Mouse (Mus musculus): ENCODE results near the gene Gm10563.

The Gm10563 gene

DNA sequence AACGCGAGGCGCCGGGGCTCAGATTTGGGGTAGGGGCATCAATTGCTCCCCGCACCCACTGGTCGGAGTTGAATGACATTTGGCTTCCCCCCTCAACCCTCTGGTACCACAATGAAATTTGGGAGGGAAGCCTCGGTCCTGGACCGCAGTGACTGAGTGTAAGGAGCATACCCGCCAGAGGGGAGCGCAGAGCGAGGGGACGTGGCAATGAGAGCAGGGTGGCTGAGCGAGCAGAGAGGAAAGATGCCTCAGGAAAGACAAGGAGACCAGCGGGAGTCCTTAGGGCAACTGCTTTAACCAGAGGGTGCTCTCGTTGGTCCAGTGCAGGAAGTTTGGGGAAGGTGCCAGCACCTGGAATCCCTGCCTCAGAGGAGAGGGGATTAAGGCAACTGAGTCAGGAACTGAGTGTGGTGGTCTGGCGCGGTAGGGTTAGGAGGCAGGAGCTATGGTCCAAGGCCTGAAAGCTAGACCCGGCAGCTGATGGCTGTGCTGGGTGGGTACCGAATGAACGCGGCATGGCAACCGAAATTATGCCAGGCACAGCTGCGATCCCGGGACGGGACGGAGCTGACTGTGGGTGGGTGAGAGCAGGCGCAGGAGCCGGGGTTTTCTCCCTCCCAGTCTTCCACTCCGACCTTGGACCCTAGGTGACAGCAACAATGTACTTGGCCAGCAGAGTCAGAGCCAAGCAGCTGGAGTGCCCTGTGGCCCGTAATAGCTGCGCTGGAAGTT is 8.4 kb upstream of the Gm10563 start:
- no peak for DNase-seq (ENCODE audit: extremely low read depth, insufficient read length, low spot score)

DNA sequence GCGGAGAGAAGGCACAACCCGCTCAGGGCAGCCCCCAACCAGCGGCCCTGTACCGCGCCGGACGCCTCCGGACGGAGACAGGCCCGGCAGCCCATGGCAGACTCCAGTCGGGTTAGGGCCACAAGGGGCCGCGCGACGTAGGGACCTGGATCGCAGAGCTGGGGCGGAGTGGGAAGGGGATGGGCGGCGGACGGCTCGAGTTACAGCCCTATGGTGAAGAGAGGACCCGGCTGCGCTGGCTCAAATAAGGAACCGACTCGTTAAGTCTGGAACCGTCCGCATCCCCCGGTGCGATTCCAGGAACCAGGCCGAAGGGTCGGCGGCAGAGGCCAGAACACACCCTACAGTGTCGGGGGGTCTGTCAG is 7.9 kb upstream of the Gm10563 start, which contains the start of gene Mmp23:
TSS of gene Mmp23 (minus strand) at position 299 of the 365 bp plus-strand sequence.
- no peak for DNase-seq (ENCODE audit: extremely low read depth, insufficient read length, low spot score)

DNA sequence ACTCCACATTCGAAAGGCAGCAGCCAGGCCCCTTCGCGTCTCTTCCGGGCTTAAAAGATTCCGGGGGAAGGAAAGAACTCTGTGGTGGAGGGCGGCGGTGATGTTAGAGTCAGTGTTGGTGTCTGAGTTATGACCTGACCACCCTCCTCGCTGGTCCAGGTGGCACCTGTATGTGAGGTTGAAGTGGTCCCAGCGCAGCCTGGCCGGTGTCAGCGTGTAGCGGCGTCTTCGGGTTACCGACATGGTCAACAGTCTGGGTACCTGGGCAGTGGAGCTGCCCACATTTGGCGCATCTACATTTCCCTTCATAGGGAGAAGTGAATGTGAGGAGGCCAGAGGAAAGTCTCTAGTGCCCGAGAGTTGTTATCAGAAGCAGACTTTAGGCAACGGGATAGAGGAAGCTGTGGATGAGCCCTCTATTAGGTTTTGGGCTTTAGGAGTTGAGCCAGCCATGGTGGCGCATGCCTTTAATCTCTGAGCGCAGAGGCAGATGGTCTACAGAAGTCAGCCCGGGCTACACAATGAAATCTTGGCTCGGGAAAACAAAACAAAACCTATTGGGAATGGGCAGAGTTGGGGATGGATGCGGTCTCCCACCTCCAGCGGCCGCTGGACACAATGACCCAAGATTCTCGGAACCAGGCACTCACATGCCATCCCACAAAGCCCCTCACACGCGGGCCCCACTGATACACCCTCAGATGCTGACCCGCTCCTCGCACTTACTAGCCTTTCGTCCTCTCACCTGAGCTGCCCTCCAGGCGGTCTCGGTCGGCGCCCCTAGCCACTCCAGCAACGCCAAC is 7.3 kb upstream of the Gm10563 start:
- no peak for DNase-seq (ENCODE audit: extremely low read depth, insufficient read length, low spot score)

DNA sequence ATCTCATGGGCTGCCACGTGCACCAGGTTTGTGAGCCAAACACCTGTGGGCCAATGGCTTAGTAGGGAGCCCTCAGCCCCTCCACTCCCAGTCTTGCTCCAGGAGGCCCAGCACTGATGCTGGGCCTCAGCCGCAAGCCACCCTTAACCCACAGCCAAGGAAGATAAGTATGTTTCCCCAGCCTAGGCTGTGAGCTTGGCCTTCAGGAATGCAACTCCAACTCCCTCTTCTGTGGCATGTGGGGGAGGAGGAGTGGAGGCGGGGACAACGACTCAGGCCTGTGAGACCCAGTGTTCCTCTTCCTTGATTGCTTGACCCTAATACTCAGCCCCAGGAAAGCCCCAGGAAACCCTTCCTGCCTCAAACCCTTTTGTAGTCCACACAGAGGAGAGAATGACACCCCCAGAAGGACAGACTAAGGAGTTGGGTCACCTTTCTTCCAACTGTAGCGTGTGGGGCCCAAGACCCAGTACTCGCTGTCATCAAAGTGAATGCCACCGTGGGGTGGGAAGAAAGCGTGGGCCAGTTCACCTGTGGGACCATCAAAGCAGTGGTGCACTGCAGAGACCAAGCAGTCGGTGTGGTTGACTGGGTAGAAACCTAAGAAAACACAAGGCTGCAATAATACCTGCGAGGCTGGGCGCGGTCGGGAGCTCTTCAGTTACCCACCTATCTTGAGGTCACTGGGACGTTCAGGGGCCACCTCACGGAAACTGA is 6.5 kb upstream of the Gm10563 start:
- DNase-seq (ENCODE audit: extremely low read depth, insufficient read length, low spot score) = no peak

DNA sequence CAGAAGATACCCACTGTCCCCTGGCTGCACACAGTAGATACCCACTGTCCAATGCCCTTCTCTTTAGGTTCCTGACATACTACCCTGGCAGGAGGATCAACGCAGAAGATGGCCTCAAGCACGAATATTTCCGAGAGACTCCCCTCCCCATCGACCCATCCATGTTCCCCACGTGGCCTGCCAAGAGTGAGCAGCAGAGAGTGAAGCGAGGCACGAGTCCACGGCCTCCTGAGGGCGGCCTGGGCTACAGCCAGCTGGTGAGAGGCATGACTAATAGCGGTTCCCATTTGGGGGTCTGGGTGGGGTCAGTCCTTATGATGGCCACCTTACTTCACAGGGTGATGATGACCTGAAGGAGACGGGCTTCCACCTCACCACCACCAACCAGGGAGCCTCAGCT is 4.1 kb upstream of the Gm10563 start:
- no peak for DNase-seq (ENCODE audit: extremely low read depth, insufficient read length, low spot score)

DNA sequence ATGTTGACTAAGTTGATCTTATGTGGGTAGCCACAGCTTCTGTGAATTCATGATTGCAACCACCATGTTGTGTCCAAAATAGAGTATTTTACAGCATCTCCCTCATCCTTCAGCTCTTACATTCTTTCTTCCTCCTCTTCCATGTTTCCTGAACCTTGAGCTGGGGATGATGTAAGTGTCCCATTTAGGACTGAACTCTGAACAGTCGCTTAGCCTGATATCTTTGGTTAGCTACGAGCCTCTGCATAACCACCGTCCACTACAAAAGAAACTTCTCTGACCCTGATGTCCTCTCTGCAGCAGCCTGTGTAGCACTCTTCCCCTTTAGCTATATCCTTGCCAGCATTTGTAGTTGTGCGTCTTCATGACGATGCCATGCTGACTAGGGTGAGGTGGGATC is 513 bp upstream of the Gm10563 start:
- DNase-seq (ENCODE audit: extremely low read depth, insufficient read length, low spot score) = no peak

DNA sequence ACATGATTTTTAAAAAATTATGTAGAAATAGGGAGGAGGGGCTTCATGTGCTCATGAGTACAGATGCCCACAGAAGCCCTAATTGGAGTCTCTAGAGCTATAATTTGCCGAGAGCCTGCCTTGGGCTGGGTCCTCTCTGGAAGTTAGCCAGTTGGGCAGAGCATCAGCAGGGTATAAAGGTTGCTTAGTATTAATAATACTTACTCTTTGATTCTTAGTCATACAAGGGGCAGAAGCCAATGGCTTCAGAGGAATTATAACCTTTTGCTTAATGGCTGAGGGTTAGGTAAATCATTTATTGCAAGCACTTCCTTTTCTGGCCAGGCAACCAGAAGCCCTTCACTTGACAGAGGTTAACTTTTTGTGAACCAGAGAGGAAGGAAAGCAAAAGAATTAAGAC is 1.7 kb downstream of the Gm10563 start:
- DNase-seq (ENCODE audit: extremely low read depth, insufficient read length, low spot score) = no peak

DNA sequence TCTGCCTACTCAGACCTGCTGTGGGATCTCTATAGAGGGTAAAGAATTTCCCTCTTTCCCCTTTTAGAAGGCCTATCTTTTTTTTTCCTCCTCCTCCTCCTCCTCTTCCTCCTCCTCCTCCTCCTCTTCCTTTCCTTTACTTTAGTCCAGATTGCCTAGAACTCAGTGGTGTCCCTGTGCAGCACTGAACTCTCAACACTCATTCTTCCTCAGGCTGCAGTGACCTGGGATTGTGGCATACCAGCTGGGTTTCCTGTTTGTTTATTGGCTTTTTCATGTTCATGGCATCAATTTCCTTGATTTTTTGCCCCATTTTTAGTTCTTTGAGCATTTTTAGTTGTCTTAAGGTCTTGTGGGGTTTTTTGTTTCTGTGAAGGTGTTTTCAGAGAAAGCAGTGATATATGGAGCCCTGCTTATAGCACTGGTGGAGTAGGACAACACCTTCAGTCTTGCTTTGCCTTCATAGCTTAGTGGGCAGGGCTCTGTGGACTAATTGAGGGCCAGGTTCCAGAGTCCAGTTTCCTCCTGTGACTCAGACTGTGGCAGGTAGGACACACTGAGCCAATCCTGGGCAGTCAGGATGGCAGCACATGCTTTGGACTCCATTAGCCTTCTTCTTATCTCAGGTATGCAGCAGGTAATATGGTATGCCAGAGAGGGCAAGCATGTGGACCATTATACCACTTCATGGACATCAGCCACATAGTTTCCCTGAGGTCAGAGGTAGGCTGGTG is 9.3 kb downstream of the Gm10563 start:
- DNase-seq (ENCODE audit: extremely low read depth, insufficient read length, low spot score) = no peak

DNA sequence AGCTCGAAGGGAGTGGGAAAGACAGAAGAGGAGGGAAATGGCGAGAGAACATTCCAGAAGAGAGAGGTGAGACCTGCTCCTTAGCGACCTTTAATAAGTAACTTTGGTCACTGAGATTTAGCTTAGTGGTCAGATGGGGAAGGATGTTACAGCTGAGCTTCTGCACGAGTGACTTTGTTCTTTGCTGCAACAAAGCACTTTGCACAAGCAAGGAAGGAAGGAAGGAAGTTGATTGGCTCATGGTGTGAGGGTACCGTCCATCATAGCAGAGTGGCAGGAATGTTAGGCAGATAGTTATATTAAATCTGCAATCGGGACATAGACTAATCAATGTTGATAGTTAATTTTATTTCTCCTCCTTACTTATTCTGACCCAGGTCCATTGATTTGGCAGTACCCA is 14.9 kb downstream of the Gm10563 start:
- no peak for DNase-seq (ENCODE audit: extremely low read depth, insufficient read length, low spot score)

DNA sequence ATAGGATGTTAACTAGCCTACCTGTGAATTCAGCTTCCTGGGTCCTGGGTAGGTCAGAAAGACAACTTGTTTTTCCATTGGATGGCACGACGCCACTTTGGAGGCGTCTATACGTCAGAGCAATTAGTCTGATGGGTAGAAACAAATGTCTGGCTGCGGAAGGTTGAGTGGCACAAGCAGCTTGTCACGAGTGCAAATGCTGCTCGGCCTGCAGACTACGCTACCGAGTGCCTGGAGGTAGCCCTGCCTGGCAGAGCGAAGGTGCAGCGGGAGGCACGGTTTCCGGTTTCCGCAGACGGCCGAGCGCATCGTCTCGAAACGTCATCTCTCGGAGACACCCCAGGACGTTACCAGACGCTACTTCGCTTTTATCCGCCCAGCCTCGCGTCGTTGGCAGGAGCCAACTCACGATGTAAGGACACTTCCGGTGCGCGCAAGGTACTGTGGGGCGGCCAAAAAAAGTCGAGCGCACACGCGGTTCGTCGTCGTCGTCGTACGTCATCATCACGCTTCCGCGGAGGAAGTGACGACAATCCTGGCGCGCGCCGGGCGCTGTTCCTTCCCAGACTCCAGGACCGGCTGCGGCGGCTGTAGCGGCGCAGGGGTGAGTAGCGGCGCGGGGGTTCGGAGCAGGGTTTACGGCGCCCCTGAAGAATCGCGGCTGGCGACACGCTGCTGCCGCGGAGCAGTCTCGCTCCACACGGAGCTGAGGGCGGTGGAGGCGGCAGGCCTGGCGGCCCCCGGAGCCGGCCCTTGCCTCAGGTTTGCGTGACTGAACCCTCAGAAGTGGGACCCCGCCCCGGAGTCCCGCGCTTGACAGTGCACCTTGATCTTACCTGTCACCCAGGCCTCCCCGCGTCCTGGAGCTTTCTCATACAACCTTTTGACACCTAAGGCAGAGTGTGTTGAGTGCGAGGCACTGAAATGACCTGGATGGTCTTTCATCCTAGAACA is 20.6 kb downstream of the Gm10563 start, which contains the start of gene Cdk11b:
TSS of gene Cdk11b (plus strand) at position 517 of the 954 bp plus-strand sequence.
- DNase-seq (ENCODE audit: extremely low read depth, insufficient read length, low spot score) = peak; percentile 95

DNA sequence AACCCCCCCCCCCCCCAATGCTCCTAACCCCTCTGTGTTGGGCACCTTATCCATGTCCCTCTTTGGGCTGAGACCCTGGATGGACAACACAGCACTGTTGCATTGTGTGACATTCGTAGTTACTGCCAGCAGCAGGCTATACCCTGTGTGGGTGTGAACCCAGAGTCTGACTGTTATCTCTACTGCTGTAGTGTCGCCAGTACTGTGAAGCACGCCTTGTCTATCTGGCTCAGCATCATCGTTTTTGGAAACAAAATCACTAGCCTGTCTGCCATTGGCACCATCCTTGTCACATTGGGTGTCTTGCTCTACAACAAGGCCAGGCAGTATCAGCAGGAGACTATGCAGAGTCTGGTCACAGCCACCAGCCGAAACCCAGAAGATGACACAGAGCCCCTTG is 26.9 kb downstream of the Gm10563 start:
- no peak for DNase-seq (ENCODE audit: extremely low read depth, insufficient read length, low spot score)

DNA sequence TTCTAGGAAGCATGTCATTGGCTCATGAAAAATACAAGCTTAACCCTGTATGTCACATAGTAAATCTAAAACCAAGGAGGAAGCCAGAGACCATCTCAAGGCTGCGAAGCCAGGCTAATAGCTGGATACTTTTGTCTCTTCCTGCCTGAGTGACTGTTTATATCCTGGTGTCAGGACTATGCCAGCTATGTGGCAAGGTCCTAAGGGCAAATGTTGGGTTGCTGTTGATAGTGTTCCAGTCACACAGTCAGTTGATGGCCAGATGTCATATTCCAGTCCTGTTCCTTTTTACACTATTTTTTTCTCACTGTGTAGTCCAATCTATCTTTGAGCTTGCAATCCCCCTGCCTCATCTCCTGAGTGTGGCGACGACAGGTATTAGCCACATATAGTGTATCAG is 31.9 kb downstream of the Gm10563 start:
- DNase-seq (ENCODE audit: extremely low read depth, insufficient read length, low spot score) = no peak

DNA sequence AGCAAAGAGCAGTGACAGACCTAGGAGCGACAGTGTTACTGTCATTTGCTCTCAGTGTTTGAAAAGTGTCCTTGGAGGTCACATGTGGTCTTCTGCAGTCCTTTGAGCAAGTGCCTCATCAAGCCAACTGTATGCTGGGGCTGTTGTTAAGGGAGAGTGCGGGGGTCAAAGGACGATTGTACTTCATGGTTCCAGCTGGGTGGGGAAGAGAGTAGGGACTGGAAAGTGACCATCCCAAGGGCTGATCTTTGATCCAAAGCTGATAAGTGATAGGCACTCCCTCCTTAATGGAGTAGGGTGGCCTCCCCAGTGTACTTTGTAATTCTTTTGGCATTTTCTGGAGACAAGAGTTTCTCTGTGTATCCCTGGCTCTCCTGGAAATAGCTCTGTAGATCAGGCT is 33.3 kb downstream of the Gm10563 start:
- DNase-seq (ENCODE audit: extremely low read depth, insufficient read length, low spot score) = no peak

DNA sequence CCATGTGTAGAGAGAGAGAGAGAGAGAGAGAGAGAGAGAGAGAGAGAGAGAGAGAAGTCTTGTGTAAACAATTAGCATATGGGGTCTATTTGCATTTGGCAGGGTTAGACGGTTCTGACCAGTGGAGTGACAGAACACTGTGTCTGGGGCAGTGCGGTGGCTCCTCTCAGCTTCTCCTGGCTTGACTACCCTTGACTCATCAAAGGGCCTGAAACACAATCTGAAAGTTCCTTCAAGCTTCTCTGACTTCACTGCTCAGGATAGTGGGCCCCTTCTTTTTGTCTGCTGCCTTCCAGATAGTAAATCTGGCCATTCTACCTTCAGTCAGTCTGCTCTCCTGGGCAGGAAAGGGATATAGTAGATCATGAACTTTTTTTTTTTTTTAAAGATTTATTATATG is 38.4 kb downstream of the Gm10563 start:
- DNase-seq (ENCODE audit: extremely low read depth, insufficient read length, low spot score) = no peak

DNA sequence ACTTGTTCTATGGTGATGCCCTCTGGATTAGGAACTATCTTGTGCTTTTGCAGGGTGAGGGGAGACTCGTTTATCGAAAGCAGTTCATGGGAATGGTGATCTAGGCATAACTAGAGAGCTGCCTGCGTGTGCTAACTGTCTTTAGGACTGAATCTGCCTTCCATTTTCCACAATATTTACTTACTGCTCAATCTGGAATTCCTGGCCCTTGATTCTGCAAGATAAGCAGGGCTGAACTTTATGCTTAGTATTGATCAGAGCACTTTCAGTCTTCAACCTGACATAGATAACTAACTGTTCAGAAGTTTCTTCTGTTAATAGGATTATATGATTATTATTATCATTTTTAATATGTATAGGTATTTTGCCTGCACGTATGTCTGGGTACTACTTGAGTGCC is 40.1 kb downstream of the Gm10563 start:
- DNase-seq (ENCODE audit: extremely low read depth, insufficient read length, low spot score) = no peak

DNA sequence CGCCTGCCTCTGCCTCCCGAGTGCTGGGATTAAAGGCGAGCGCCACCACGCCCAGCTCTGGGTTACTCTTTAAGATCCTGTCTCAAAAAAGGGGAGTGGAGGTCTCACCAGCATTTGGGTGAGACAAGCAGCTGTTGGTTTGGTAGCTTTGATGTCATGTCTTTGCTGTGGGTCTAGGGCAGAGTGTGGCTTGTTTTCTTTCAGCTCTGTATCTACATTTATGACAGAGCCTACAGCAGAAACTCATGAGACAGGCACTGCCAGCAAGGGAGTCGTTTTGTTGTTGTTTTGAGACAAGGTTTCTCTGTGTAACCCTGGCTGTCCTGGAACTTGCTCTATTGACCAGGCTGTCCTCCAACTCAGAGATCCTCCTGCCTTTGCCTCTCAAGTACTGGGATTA is 41.4 kb downstream of the Gm10563 start:
- no peak for DNase-seq (ENCODE audit: extremely low read depth, insufficient read length, low spot score)

DNA sequence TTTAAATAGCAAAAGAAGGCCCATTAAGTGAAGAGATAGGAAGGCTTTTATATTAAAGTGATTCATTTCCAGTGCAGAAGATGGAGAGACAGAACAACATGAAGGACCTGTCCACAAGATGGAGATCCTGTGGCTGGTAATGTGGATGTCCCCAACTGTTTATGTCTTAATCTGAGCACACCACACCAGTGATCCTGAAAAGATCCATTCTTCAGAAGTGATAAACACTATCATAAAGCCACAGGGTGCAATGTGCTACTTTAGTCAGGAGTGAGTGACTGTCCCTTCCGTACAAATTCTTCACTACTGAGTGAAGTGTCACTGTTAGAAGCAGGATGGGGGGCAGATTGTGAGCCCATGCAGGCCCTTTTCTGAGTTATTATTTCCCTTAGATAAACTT is 42.5 kb downstream of the Gm10563 start:
- DNase-seq (ENCODE audit: extremely low read depth, insufficient read length, low spot score) = no peak

DNA sequence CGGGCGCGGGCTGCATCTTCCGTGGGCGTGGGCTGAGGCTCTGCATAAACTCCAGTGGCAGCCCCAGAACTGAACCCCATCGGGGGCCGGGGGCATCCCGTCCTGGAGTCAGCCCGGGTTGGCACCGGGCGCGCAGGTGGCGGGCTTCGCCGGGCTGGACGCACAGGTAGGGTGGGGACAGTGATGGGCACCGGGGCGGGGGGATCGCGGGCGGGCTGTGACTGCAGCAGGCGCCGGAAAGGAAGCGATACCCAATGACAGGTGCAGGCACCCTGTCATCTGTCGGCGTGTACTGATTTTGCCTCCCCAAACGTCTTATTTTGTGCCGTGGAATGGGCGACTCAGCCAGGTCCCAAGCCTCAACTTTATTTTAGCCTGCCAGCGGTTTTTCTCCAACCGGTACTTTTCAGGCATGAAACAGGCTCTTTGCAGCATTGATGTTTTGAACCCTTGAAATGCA is 43.2 kb downstream of the Gm10563 start:
- no peak for DNase-seq (ENCODE audit: extremely low read depth, insufficient read length, low spot score)

DNA sequence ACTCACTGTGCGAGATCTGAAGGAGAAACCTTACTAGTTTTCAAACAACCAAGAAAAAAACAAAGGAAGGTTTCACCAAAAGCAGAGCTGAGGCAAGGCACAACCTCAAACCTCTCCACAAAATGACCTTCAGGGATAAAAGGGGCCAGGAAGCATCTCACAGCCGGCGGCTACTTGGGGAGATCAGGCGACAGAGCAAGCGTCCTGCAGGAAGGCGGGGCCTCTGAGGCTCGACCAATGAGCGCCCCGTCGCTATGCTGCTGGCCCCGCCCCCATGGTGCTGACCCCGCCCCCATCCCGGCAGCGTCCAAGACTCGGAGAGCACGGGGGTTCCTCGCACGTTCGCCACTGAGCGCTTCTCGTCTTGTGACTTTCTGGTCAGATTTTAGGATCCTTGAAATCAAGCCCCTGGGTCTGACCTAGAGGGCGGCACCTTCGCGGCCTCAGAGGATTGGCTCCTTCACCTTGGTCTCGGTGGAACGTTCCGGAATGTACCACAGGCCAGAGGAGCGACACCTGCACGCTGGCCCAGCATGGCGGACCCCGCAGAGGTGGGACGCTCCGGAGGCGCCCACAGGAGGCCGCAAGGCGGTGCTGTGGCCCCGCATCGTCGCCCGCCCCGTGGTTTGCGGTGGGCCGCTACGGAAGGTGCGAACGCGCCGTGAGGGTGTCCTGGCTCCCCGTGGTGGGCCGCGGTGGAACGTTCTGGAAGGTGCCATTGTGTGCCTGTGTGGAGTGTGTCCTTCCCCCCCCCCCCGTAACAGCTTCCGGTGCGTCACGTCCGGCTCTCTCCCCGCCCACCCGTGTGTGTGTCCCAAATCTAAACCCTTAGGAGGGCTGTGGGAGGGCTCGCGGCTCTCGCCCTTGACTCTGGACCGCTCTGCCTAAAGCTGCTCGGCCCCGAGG is 43.9 kb downstream of the Gm10563 start, which contains the start of gene Slc35e2:
TSS of gene Slc35e2 (plus strand) at position 326 of the 906 bp plus-strand sequence.
- peak; percentile 90 for DNase-seq (ENCODE audit: extremely low read depth, insufficient read length, low spot score)
